Mouse (Mus musculus): ENCODE data around the gene Olfr766-ps1.
"Not testable (repeated sequence)": the region's sequence is repeated elsewhere in the genome, so short reads cannot be mapped to it uniquely, and the experiment has no call there.

DNA sequence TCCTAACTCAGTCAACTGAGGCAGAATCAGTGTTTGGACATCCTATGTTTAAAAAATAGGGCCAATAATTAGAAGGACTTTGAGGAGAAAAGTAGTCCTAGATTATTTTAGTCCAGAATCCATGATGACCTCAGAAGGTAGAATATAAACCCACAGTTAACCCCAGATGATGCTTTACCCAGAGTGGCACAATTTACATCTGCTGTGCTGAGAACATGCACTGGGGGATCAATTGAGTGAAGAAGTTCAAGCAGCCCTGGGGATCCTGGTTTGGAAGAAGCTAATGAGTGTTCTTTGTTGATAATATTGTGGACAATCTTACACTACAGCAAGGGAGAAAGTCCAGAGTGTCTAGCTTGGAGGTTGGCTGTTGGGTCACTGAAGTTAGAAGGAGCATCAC, 14.0 kb upstream of the Olfr766-ps1 start, which contains the start of gene Olfr767:
- not testable (repeated sequence) for TF ChIP-seq CTCF (IDR thresholded peaks at IDR 0.05; ENCODE audit: insufficient read depth, low read length); POLR2A (IDR thresholded peaks at IDR 0.05; ENCODE audit: borderline replicate concordance, extremely low read depth, low read depth, low read length)

All from lung, adult 2 months (tissue).